Mouse (Mus musculus) lung, postnatal 4 days (tissue): ENCODE data around the gene Btbd16.

Experiments
- DNase-seq, 2 experiments: peaks; one replicate each; pipeline ENCODE4 v3.0.0; 2021

Gene Btbd16

DNA sequence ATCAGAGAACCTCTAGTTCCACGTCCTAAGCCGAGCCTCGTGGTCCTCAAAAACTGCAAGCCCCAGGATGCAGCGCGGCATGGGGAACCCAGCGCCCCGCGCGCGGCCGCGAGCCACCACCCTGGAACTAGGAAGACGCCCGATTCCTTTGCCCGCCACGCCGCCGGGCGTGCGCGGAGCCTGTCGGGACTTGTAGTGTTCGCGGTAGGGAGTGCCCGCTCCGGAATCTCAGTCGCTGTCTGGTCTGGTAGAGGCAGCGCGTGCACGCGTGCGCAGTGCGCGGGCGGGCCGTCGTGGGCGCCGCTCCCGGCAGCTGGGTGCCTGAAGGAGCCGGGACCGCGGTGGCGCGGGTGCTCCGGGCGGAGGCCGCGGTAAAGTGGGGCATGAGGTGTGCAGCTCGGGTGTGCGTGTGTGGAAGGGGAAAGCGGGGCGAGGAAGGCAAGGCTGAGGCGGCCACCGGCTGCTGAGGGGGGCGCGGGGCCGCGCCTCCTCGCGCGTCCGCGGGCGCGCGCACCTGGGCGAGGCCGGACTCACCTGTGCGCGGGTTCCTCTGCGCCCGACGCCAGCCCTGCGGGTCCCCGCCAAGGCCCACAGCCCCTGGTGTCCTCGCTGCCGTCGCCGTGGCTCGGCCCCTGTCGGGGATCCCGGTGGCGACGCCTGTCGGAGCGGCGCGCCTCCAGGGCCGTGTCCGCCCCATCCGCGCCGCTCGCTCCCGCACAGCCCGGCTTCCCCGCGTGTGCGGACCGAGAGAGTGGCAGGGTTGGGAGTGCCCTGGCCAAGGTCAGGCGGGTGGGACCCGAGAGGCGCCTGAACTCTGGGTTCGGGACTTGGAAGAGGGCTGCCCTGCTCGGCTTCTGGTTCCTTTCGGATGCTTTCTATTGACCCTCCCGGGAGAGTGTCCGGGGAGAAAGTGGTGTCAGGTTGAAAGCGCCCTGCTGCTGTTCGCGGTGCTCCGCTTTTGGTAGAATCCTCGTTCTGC, 92.0 kb downstream of the Btbd16 start, which contains the start of gene Plekha1:
Gene Plekha1, plus strand, starts transcription at position 144 of the 979 bp plus-strand sequence.
- DNase-seq: peak; percentile 98 to 99

GRCm38 (mm10) chr7:130866640-130867039, 92.8 kb downstream of the Btbd16 start:
- no peak for DNase-seq

- DNase-seq: peak in 1 of 2 experiments; percentile 44
Observed at GRCm38 (mm10) chr7:130867256-130867655, 93.4 kb downstream of the Btbd16 start.
